Mouse (Mus musculus) forebrain, embryonic 13.5 days (tissue): ENCODE data around the gene Maged2. TPM values are rescaled to one million over a fixed set of nuclear protein-coding genes. Genes with fewer than 3 reads are reported as not detected.
"Not testable (repeated sequence)": the region's sequence is repeated elsewhere in the genome, so short reads cannot be mapped to it uniquely, and the experiment has no call there.

Experiments used
- ATAC-seq: fragments of 200-750 bp; cut with Nextera tagmentation; 2 replicates; pipeline ENCODE4 v1.8.0; 2017
- H3K27ac ChIP-seq: fragments of 300-500 bp; sonication (generic); 2 replicates; pipeline ENCODE4 v1.5.1; 2015; ENCODE audit warnings: inconsistent platforms, mild to moderate bottlenecking, moderate library complexity
- H3K27me3 ChIP-seq: fragments of 300-500 bp; sonication (generic); 2 replicates; pipeline ENCODE4 v1.6.1; 2015; ENCODE audit warnings: mild to moderate bottlenecking, inconsistent platforms
- H3K36me3 ChIP-seq: fragments of 300-500 bp; sonication (generic); 2 replicates; pipeline ENCODE4 v1.6.1; 2015; ENCODE audit warnings: mild to moderate bottlenecking, inconsistent platforms; ENCODE audit not compliant: poor library complexity, severe bottlenecking
- H3K4me1 ChIP-seq: fragments of 300-500 bp; sonication (generic); 2 replicates; pipeline ENCODE4 v1.6.1; 2015; ENCODE audit warnings: inconsistent platforms
- H3K4me2 ChIP-seq: fragments of 300-500 bp; sonication (generic); 2 replicates; pipeline ENCODE4 v1.6.1; 2015; ENCODE audit warnings: inconsistent platforms, mild to moderate bottlenecking, moderate library complexity
- H3K4me3 ChIP-seq: fragments of 300-500 bp; sonication (generic); 2 replicates; pipeline ENCODE4 v1.5.1; 2015; ENCODE audit warnings: mild to moderate bottlenecking, inconsistent platforms
- H3K9ac ChIP-seq: fragments of 300-500 bp; sonication (generic); 2 replicates; pipeline ENCODE4 v1.6.1; 2015; ENCODE audit warnings: mild to moderate bottlenecking, inconsistent platforms
- H3K9me3 ChIP-seq: fragments of 300-500 bp; sonication (generic); replicated peaks from 2 replicates; pipeline ENCODE4 v1.6.1; 2016; ENCODE audit warnings: inconsistent platforms
- WGBS: fragments of 180-500 bp; shearing (Covaris S2); methylation state at CpG from one replicate; pipeline ENCODE4 v1.1.7; 2015; 5-methylcytosine and 5-hydroxymethylcytosine counted together
- polyA plus RNA-seq: library from polyadenylated mRNA; unstranded; fragments of >200 nt; fragmentation: Nextera tagmentation; extraction: Ambion mirVana; gene quantifications from 2 replicates; pipeline ENCODE4 v1.2.1, GENCODE M21; 2015

The Maged2 gene
- polyA plus RNA-seq = 248 and 257 TPM in 2 replicates

GRCm38 (mm10) chrX:150814139-150814469, at the start of gene Maged2:
Maged2 (minus strand) TSS chrX:150814345.
- Histone ChIP-seq H3K4me3 (peak within 1 kb of the TSS; percentile 48), H3K27me3 (no peaks in the 10 kb centered on the region), H3K36me3 (peaks cover 26% of the 10 kb centered on the region), H3K4me2 (peak within 1 kb of the TSS; percentile 58), H3K27ac (peak within 1 kb of the TSS; percentile 72), H3K4me1 (0 out of 2 replicates have a peak, but pooled peaks cover 5% of the 10 kb centered on the region), H3K9ac (peak within 1 kb of the TSS; percentile 56), H3K9me3 (no peaks in the 10 kb centered on the region)
- WGBS = 17% methylated on average over 7 of the region's 7 CpGs
- peak; percentile 28 for ATAC-seq

- Histone ChIP-seq H3K36me3 (no peaks in the 10 kb centered on the region), H3K4me1 (no peaks in the 10 kb centered on the region), H3K27ac (no peak overlapping the region), H3K4me2 (no peak overlapping the region), H3K9me3 (no peaks in the 10 kb centered on the region), H3K4me3 (no peak overlapping the region), H3K9ac (no peak overlapping the region), H3K27me3 (no peaks in the 10 kb centered on the region)
- ATAC-seq = no peak
- 76% methylated on average over 8 of the region's 8 CpGs for WGBS
Observed at GRCm38 (mm10) chrX:150848230-150848629, 34.1 kb upstream of the Maged2 start.

GRCm38 (mm10) chrX:150845480-150846205, 31.5 kb upstream of the Maged2 start:
- ATAC-seq = peak; percentile 75; the same call in 1 of the 2 replicates
- not testable (repeated sequence) for H3K27ac ChIP-seq, H3K9ac ChIP-seq, H3K4me1 ChIP-seq, H3K36me3 ChIP-seq, H3K4me2 ChIP-seq, H3K27me3 ChIP-seq, H3K9me3 ChIP-seq, H3K4me3 ChIP-seq
- 72% methylated on average over 3 of the region's 10 CpGs for WGBS

- H3K36me3 ChIP-seq, H3K27me3 ChIP-seq, ATAC-seq, H3K4me3 ChIP-seq, H3K4me2 ChIP-seq, H3K9ac ChIP-seq, H3K4me1 ChIP-seq, H3K27ac ChIP-seq, H3K9me3 ChIP-seq: not testable (repeated sequence)
- WGBS = 84% methylated on average over 2 of the region's 4 CpGs
Observed at GRCm38 (mm10) chrX:150843257-150843656, 29.1 kb upstream of the Maged2 start.

- Histone ChIP-seq H3K9ac (no peak overlapping the region), H3K36me3 (no peaks in the 10 kb centered on the region), H3K4me1 (no peaks in the 10 kb centered on the region), H3K4me3 (no peak overlapping the region), H3K27me3 (no peaks in the 10 kb centered on the region), H3K4me2 (no peak overlapping the region), H3K27ac (no peak overlapping the region), H3K9me3 (no peaks in the 10 kb centered on the region)
- ATAC-seq = no peak
- WGBS = 78% methylated on average over 4 of the region's 4 CpGs
Observed at GRCm38 (mm10) chrX:150830297-150830696, 16.2 kb upstream of the Maged2 start.

GRCm38 (mm10) chrX:150817278-150817677, 3.1 kb upstream of the Maged2 start:
- H3K4me1 ChIP-seq = 0 out of 2 replicates have a peak, but pooled peaks cover 1% of the 10 kb centered on the region
- ATAC-seq = no peak
- H3K27me3 ChIP-seq = no peaks in the 10 kb centered on the region
- H3K27ac ChIP-seq = no peak overlapping the region
- no peaks in the 10 kb centered on the region for H3K36me3 ChIP-seq
- H3K9me3 ChIP-seq = no peaks in the 10 kb centered on the region
- no peak overlapping the region for H3K4me2 ChIP-seq
- no peak overlapping the region for H3K4me3 ChIP-seq
- no peak overlapping the region for H3K9ac ChIP-seq

- no peak overlapping the region for H3K4me2 ChIP-seq
- peaks cover 14% of the 10 kb centered on the region; the same call in 1 of the 2 replicates for H3K36me3 ChIP-seq
- 0 out of 2 replicates have a peak, but pooled peaks cover 5% of the 10 kb centered on the region for H3K4me1 ChIP-seq
- H3K9ac ChIP-seq = no peak overlapping the region
- H3K9me3 ChIP-seq = no peaks in the 10 kb centered on the region
- WGBS = 77% methylated on average over 1 of the region's 1 CpGs
- no peak overlapping the region for H3K4me3 ChIP-seq
- ATAC-seq = no peak
- no peak overlapping the region for H3K27ac ChIP-seq
- no peaks in the 10 kb centered on the region for H3K27me3 ChIP-seq
Observed at GRCm38 (mm10) chrX:150815601-150816000, 1.5 kb upstream of the Maged2 start.

- Histone ChIP-seq H3K4me3 (peak overlapping the region; percentile 48), H3K9me3 (no peaks in the 10 kb centered on the region), H3K9ac (peak overlapping the region; percentile 56), H3K27ac (peak overlapping the region; percentile 72), H3K4me1 (0 out of 2 replicates have a peak, but pooled peaks cover 5% of the 10 kb centered on the region), H3K27me3 (no peaks in the 10 kb centered on the region), H3K4me2 (peak overlapping the region; percentile 58), H3K36me3 (peaks cover 30% of the 10 kb centered on the region)
- peak; percentile 71 for ATAC-seq
- 29% methylated on average over 16 of the region's 16 CpGs for WGBS
Observed at GRCm38 (mm10) chrX:150813464-150814138, 544 bp downstream of the Maged2 start.

GRCm38 (mm10) chrX:150812787-150813298, 1.3 kb downstream of the Maged2 start:
- 0 out of 2 replicates have a peak, but pooled peaks cover 5% of the 10 kb centered on the region for H3K4me1 ChIP-seq
- peak overlapping the region; percentile 60 for H3K4me2 ChIP-seq
- H3K27me3 ChIP-seq = no peaks in the 10 kb centered on the region
- ATAC-seq = peak; percentile 95
- peak overlapping the region; percentile 55 for H3K9ac ChIP-seq
- peaks cover 36% of the 10 kb centered on the region for H3K36me3 ChIP-seq
- H3K27ac ChIP-seq = peak overlapping the region; percentile 72; the same call in 1 of the 2 replicates
- whole genome bisulfite sequencing = 16% methylated on average over 22 of the region's 24 CpGs
- no peaks in the 10 kb centered on the region for H3K9me3 ChIP-seq
- peak overlapping the region; percentile 48 for H3K4me3 ChIP-seq

- not testable (repeated sequence) for H3K36me3 ChIP-seq, H3K9me3 ChIP-seq, ATAC-seq, H3K27ac ChIP-seq, H3K4me2 ChIP-seq, H3K4me3 ChIP-seq, H3K27me3 ChIP-seq, H3K9ac ChIP-seq, H3K4me1 ChIP-seq
- WGBS = 94% methylated on average over 1 of the region's 4 CpGs
Observed at GRCm38 (mm10) chrX:150800987-150801386, 13.2 kb downstream of the Maged2 start.

GRCm38 (mm10) chrX:150798493-150799177, 15.5 kb downstream of the Maged2 start:
- not testable (repeated sequence) for H3K4me1 ChIP-seq, H3K4me2 ChIP-seq, H3K4me3 ChIP-seq, H3K9ac ChIP-seq, H3K27me3 ChIP-seq, H3K9me3 ChIP-seq, H3K27ac ChIP-seq, H3K36me3 ChIP-seq
- 84% methylated on average over 3 of the region's 10 CpGs for WGBS
- peak; percentile 75; the same call in 1 of the 2 replicates for ATAC-seq
